Mouse (Mus musculus) liver, postnatal 0 days (tissue): ENCODE data around the gene Szt2.

Experiments
- CTCF ChIP-seq: sonication (generic); IDR thresholded peaks from 2 replicates; pipeline ENCODE4 v1.5.1; 2016; ENCODE audit warnings: antibody characterized with exemption, low read depth
- EP300 ChIP-seq: IDR thresholded peaks from 2 replicates; pipeline ENCODE4 v1.6.1; 2016; ENCODE audit warnings: antibody characterized with exemption, low read depth, mild to moderate bottlenecking

GRCm38 (mm10) chr4:118356738-118357137, 52.3 kb downstream of the Szt2 start:
- no peak for TF ChIP-seq CTCF
- peak; percentile 60; the same call in 1 of the 2 replicates for TF ChIP-seq EP300
